Mouse (Mus musculus) liver, postnatal 0 days (tissue): ENCODE measurements around the gene Prss32.

ENCODE experiments used
- CTCF ChIP-seq: sonication (generic); IDR thresholded peaks from 2 replicates; pipeline ENCODE4 v1.5.1; 2016; ENCODE audit warnings: antibody characterized with exemption, low read depth
- EP300 ChIP-seq: IDR thresholded peaks from 2 replicates; pipeline ENCODE4 v1.6.1; 2016; ENCODE audit warnings: antibody characterized with exemption, low read depth, mild to moderate bottlenecking

GRCm38 (mm10) chr17:23828271-23829001 is 15.2 kb upstream of the Prss32 start:
- peak; percentile 33; the same call in 1 of the 2 replicates for TF ChIP-seq CTCF
- no peak for TF ChIP-seq EP300
